In the genomic region with DNA sequence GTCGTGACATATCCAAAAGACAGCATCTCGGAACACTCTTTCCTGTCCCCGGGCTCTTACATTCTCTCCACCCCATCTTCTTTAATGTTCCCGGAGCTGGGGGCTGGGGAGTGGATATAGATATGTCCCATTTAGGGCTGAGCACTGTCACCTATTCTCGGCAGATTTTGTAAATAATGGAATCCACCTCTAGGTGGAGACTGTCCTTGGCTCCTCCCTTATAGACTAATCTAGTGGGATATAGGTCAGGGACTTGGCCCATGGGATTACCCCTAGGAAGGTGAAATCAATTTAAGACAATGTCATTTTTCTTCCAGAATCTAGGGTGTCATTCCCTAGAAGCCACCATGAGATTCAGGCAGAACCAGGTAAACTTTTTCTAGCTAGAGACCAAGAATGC, we compare ENCODE assay signal across 1 mouse cellular context.
TF ChIP-seq lines count a peak whose summit lies in the region.

No protein-coding gene starts in this region.

TF ChIP-seq in MEL, 35 proteins besides CTCF, POLR2A, EP300 and RAD21 (continued from another document):
- TF ChIP-seq GABPA (IDR thresholded peaks at IDR 0.05; ENCODE audit: low read depth, low read length) (no peak), USF2 (IDR thresholded peaks at IDR 0.05; ENCODE audit: borderline replicate concordance in 1 of 2, insufficient read depth in 1 of 2, low read depth in 1 of 2, low read length in 2 of 2) (no peak)
